27 mouse cellular contexts compared by ENCODE assay signal in the genomic region with DNA sequence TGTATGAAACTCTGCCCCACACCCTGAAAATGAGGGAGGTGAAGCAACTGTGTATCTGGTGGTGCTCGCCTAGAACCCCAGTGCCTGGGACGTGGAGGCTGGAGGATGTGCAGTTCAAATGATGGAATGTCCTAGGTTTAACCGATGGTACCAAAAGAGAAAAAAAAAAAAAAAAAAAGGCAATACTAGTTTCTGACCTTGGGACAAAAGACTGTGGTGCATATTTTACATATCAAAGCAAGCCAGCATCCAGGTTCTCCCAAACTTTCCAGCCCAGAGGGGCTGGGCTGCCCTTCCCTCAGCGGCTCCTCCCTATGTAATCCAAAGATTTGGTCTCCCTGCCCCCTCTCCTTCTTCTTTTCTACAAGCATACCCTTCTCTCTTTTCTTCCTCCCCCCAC.
"Had no signal": no experiment of that assay in that cellular context is flagged by ENCODE, and none has a peak within 500 bp of the region (broad histone marks: within the 10 kb centered on the region; RNA-seq: fewer than 3 reads in every experiment).

No protein-coding gene starts in this region.

- H3K36me3 ChIP-seq: heart, embryonic 13.5 days; heart, embryonic 15.5 days; hindbrain, embryonic 13.5 days; hindbrain, embryonic 15.5 days; kidney, embryonic 15.5 days; limb, embryonic 10.5 days; limb, embryonic 12.5 days; liver, embryonic 13.5 days; liver, embryonic 15.5 days had no signal

- H3K9me3 ChIP-seq: heart, embryonic 13.5 days; heart, embryonic 15.5 days; hindbrain, embryonic 13.5 days; hindbrain, embryonic 15.5 days; kidney, embryonic 15.5 days; limb, embryonic 10.5 days; limb, embryonic 12.5 days; liver, embryonic 13.5 days; liver, embryonic 15.5 days had no signal

- H3K27me3 ChIP-seq: kidney, embryonic 15.5 days had no signal

- H3K9ac ChIP-seq: heart, embryonic 13.5 days; heart, embryonic 15.5 days; hindbrain, embryonic 13.5 days; hindbrain, embryonic 15.5 days; kidney, embryonic 15.5 days; limb, embryonic 12.5 days; liver, embryonic 13.5 days; liver, embryonic 15.5 days had no signal

- H3K4me3 ChIP-seq: heart, adult 2 months; heart, embryonic 13.5 days; heart, embryonic 15.5 days; hindbrain, embryonic 13.5 days; hindbrain, embryonic 15.5 days; kidney, embryonic 15.5 days; layer of hippocampus, adult 2 months; left cerebral cortex, adult 2 months; limb, embryonic 10.5 days; limb, embryonic 12.5 days; liver, embryonic 13.5 days; liver, embryonic 15.5 days had no signal

- H3K27ac ChIP-seq: heart, adult 2 months; heart, embryonic 13.5 days; heart, embryonic 15.5 days; hindbrain, embryonic 13.5 days; hindbrain, embryonic 15.5 days; hindbrain, postnatal 0 days; kidney, embryonic 15.5 days; kidney, postnatal 0 days; layer of hippocampus, adult 2 months; left cerebral cortex, adult 2 months; limb, embryonic 10.5 days; limb, embryonic 12.5 days; liver, embryonic 13.5 days; liver, embryonic 15.5 days had no signal

- DNase-seq: gastrocnemius, postnatal 14 days; gastrocnemius, postnatal 36 days; heart, adult 11 months; heart, adult 2 months; heart, postnatal 14 days; heart, postnatal 36 days; kidney, adult 18-20 months; kidney, adult 9 months; kidney, postnatal 14 days; kidney, postnatal 36 days; liver; liver, embryonic 13.5 days had no signal

- ATAC-seq: hindbrain, postnatal 0 days; intestine, postnatal 0 days had no signal

- H3K4me1 ChIP-seq: heart, embryonic 15.5 days; hindbrain, embryonic 13.5 days; hindbrain, embryonic 15.5 days; liver, embryonic 15.5 days had no signal

- H3K4me2 ChIP-seq: heart, embryonic 11.5 days; heart, embryonic 13.5 days; heart, embryonic 15.5 days; hindbrain, embryonic 13.5 days; hindbrain, embryonic 15.5 days; kidney, embryonic 15.5 days; limb, embryonic 12.5 days; liver, embryonic 11.5 days; liver, embryonic 13.5 days; liver, embryonic 15.5 days had no signal
